Mouse (Mus musculus) CD8-positive naive resting alpha-beta T cell, adult 2 months (primary cell): Measurements from ENCODE around the gene Pgghg.

Source experiments
- DNase-seq, 2 experiments: peaks; one replicate each; pipeline ENCODE4 v3.0.0; 2022; ENCODE audit warnings: low read depth in 2 of 2, low spot score in 2 of 2

Pgghg gene

GRCm38 (mm10) chr7:140987182-140988138 is 46.3 kb downstream of the Pgghg start:
- no peak for DNase-seq

- no peak for DNase-seq
These were observed 47.8 kb downstream of the Pgghg start for GRCm38 (mm10) chr7:140989022-140989421.

GRCm38 (mm10) chr7:140990185-140990584 is 49.0 kb downstream of the Pgghg start:
- no peak for DNase-seq

GRCm38 (mm10) chr7:140990622-140991021 is 49.4 kb downstream of the Pgghg start:
- DNase-seq = no peak

- no peak for DNase-seq
These were observed 50.0 kb downstream of the Pgghg start for GRCm38 (mm10) chr7:140991117-140991689.
